Mouse (Mus musculus): ENCODE data around the gene Olfr101.

DNA sequence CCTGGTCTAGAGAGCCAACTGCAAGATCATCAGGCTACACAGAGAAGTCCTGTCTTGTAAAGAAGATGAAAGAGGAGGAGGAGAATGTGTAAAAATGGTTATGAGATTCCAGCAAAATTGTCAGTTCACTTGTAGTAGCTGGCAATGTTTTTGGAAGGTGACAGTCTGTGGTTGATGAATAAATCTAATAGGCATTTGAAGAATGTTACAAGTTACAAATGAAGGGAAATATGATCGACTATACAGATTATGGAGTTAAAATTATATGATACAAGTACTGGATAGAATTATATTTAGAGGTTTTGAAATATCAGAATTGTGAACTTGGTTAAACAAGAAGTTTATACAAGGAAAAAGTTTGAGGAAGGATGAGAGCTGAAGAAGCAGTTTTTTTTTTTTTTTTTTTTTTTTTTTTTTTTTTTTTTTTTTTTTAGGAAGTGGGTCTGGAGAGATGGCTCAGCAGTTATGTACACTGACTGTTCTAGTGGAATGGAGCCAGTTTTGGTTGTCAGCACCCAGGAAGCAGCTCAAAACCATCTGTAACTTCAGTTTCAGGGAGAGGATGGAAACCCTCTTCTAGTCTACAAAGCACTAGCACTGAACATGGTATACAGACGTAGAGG lies 28.4 kb downstream of the Olfr101 start:
- TF ChIP-seq CTCF (conservative IDR thresholded peaks at IDR 0.05; ENCODE audit: low read length) (no peak), NANOG (IDR thresholded peaks at IDR 0.05; ENCODE audit: borderline replicate concordance, low read length) (no peak)

Data from E14TG2a.4 (cell line).